Mouse (Mus musculus): ENCODE measurements around the gene Actn1.

The Actn1 gene

GRCm38 (mm10) chr12:80259216-80260055, 735 bp downstream of the Actn1 start:
- DNase-seq (ENCODE audit: low read depth, low spot score), result no peak

DNA sequence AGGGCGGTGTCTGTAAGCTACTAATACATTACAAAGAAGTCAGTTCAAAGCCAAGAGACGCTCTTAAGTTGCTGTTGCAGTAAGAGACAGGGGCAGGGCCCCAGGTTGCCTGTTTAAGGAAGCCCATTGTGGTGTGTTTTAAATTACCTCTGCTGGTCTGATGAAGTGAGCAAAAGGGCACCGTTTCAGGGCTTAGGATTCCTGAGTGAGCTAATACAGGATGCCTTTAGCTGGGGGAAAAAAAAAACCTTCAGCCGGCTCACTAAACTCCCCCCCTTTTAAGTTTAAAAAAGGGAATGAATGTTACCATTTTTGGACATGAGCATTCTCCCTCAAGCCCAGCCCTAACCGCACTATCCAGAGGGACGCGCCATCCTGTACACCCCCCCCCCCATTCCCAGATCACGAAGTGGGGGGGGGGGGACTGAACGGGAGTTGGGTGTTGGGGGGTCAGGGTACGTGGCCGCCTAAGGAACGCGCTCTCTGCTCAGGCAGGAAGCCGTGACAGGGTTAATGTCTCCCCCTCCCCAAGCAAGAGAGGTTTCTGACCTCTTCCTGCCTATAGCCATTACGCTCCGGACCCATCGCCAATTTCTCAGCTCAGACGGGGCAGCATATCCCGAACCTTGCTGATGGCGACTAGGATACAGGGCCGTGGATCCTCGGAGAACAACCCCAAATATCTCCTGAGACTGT, 1.5 kb downstream of the Actn1 start:
- DNase-seq (ENCODE audit: low read depth, low spot score), result no peak

- no peak for DNase-seq (ENCODE audit: low read depth, low spot score)
Observed at GRCm38 (mm10) chr12:80251978-80252377, 8.2 kb downstream of the Actn1 start.

DNA sequence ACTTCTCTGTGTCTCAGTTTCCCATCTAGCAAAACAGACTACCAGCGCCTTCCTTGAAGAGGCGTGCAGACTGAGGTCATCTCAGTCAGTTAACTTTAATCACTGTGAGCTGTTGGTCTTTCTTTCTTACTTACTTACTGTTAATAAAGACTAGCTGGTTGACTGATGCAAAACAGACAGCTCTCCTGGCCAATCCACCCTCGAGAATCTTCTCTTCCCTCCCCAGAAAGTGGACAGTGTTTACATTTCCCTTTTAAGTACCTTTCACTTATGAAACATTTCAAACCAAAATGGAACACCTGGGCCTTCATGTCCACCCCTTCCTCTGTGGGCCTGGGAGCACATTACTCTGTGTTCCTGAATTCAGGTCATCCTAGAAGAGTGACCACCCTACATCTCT, 8.6 kb downstream of the Actn1 start:
- no peak for DNase-seq (ENCODE audit: low read depth, low spot score)

DNA sequence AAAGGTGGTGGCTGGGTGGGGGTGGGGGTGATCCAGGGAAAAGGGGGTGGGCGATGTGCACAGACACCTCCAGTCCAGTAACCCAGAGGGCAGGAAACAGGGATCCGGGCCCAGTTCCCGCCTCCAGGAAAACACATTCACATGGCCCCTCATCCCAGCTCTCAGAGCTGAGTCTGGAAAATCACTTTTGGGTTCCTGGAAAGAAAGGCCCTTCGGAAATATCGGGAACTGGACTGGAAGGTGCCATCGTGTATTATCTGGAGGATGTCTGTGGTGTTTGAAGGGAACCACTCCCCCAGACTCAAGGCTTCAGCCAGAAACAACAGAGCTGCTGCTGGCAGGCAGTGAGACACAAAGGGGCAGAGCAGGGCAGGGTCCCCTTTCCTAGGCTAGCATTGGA, 10.6 kb downstream of the Actn1 start:
- no peak for DNase-seq (ENCODE audit: low read depth, low spot score)

GRCm38 (mm10) chr12:80247067-80247466, 13.1 kb downstream of the Actn1 start:
- no peak for DNase-seq (ENCODE audit: low read depth, low spot score)

- no peak for DNase-seq (ENCODE audit: low read depth, low spot score)
Observed at GRCm38 (mm10) chr12:80246505-80246904, 13.7 kb downstream of the Actn1 start.

DNA sequence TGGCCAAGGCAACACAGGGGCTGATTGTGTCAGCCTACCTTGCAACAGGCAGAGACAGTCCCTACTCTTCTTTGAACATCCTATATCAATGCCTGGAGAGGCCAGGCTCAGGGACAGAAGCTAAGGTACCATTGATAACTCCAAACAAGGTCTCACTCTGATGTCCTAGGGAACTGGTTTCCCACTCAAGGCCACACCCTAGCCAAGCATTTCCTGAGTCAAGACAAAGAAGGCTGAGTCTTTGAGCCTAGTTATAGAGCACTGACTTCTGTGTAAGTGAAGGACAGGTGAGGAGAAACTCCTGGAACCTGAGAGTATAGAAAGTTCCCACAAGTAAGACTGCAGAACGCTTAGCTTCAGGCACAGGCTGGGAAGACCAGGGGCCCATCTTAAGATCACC, 15.4 kb downstream of the Actn1 start:
- DNase-seq (ENCODE audit: low read depth, low spot score), result no peak

DNA sequence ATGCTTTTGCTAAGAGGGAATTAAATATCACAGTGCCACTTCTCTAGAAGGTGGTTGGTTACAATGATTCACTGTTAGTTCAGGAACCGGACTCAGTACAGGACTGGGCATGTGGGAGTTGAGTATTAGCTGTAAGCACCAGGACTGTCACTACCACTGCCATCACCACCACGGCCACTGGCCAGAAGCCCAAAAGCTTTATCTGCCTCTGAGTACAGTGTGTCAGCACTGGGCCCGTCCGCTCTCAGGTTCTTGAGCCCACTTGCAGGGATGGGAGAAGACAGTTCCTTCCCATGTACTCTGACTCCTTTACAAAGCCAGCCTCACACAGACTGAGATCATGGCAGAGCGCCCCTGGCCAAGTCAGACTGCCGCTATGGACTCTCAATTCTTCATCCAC, 16.0 kb downstream of the Actn1 start:
- DNase-seq (ENCODE audit: low read depth, low spot score), result no peak

DNA sequence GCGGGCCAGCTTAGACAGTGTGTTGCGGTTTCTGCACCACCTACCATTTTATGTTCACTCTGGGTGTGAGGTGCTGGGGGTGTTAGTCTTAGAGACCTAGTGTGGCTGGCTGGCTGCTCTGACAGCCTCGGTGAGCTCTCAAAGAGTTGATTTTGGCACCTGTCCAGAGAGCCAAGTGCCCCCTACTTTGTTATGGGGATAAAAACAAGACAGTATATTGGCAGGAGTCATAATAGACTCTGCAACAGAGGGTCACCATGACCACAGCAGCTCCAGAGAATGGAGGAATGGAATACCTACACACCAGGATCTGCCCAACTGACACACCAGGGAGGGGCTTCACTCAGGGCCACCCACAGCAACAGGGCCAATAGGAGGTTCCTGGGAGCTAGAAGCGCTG, 16.8 kb downstream of the Actn1 start:
- DNase-seq (ENCODE audit: low read depth, low spot score), result no peak

- DNase-seq (ENCODE audit: low read depth, low spot score), result no peak
Observed at GRCm38 (mm10) chr12:80239445-80239844, 20.7 kb downstream of the Actn1 start.

DNA sequence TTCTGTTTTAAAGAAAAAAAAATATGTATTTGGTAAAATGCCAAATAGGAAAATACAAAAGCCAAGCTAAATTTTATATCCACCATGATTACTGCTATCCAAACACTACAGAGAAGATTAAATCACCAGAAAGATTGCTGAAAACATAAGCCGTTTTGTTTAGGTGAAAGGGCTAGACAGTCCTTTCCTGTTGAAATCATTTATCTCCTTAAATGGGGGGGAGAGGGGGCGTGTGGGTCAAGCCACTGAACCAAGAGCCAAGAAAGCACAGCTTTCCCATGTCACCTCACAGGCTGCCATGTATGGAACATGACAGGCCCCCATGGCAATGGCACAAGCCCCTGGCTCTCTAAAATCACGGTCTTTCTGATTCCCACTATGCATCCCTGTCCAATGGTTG, 21.6 kb downstream of the Actn1 start:
- DNase-seq (ENCODE audit: low read depth, low spot score), result no peak

DNA sequence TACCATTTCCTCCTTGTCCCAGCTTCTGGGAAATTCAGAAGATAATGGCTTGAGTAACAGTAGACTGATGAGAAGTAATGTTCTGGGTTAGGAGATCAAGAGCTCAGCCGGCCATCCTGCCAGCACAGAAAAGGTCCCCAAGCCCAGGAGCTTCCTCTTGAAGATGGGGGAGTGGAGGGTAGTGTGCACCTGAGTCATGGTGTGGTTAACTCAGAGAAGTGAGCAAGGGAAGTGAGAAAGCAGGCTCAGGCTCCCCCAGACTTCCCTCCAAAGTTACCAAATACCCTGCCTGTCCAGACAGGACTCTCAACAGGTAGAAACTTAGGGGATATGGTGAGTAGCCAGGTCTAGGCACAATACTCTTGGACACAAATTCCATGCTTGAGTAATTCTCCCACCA, 24.9 kb downstream of the Actn1 start:
- peak; percentile 71 for DNase-seq (ENCODE audit: low read depth, low spot score)

DNA sequence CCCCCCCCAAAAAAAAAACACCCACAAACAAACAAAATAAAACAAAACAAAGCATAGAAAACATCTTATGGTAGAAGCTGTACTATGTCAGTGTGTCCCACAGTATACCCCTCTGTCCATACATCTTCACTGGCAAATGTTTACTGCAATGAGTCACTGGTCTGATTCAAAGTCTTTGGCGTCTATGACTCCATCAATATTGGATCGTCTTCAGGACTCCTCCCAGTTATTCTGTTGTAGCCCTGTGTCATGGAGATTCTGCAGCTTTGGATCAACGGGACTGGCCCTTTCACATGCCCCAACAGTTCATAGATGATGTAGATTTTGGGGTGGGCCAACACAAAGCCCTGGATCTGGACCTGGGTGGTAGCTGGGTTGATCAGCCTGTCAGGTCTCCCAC, 25.9 kb downstream of the Actn1 start:
- no peak for DNase-seq (ENCODE audit: low read depth, low spot score)

DNA sequence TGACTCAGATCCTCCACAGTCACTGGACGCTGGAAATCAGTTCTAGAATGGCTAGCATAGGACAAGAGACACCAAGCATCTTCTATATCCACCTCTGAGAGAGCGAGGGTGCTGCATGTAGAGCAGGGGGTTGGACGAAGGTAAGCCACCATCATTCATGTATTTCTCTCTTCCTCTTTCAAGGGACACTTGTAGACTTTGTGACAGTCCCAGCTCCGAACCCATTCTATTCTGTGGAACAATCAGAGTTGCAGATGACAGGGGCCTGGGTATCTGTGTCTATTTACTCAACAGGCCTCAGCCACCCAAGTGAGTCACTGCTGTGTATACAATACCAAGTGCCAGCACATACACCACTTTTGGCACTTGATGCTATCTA, 27.3 kb downstream of the Actn1 start:
- DNase-seq (ENCODE audit: low read depth, low spot score), result peak; percentile 7

GRCm38 (mm10) chr12:80232076-80232839, 27.9 kb downstream of the Actn1 start:
- DNase-seq (ENCODE audit: low read depth, low spot score), result no peak

- DNase-seq (ENCODE audit: low read depth, low spot score), result no peak
Observed at GRCm38 (mm10) chr12:80231317-80231716, 28.9 kb downstream of the Actn1 start.

DNA sequence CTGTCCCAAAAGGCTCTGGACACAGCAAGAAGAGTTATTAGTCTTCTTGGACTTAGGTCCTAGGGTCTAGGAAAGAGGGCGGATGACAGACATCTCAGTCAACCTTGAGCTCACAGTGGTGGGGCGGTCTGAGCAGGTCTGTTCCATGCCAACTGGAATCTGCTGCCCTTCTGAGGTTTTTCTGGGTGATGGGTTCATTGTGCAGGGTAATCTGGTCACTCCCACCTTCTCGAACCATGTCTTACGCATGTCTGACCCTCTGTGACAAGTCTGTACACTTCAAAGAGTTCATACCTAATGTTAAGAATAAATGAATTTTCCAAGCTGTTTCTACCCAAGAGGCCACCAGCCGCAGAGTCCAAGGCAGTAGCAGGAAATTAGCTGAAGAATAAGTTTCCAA, 29.3 kb downstream of the Actn1 start:
- DNase-seq (ENCODE audit: low read depth, low spot score), result no peak

DNA sequence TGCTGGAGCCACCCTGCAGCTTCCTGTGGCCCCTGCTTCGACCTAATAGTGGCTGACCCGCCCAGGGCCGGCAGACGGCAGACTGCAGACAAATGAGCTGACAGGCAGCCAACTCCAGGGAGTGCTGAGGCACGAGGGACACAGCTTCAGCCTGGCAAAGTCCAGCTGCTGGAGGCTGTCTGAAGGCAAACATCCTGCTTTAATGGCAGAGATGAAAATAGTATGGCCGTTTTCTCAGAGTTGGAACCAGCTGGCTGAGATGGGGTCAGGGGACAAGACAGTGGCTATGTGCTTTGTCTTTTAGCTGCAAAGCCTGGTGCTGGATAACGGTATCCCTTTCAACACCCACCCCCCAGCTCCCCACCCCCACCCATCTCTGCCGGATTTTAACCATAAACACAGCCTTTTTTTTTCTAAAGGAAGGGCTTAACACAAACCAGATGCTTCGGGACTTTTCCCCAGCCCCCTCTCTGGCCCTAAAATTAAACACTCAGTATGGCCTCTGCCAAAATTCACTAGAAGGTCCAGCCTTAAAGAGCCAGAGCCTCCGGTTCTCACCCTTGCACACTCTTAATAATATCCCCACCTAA, 30.0 kb downstream of the Actn1 start:
- DNase-seq (ENCODE audit: low read depth, low spot score), result no peak

- no peak for DNase-seq (ENCODE audit: low read depth, low spot score)
Observed at GRCm38 (mm10) chr12:80229010-80229800, 31.0 kb downstream of the Actn1 start.

DNA sequence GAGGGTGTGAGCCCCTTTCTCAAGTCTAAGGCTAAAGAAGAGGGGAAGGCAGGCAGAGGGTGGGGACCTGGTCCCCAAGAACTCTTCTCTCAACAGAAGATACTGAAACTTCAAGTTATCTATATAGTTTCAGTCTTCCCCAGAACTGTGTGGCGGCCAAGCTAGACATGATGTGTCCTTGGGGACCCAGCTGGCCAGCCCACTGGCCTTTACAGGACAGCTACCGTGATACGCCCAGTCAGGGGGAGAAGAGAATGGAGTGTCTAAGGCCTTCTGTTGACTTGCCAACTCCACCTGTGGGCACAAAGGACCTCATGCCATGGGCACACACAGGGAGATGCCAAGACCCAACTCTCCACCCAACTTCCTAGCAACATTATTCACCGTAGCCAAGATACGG, 31.8 kb downstream of the Actn1 start:
- DNase-seq (ENCODE audit: low read depth, low spot score), result no peak
